Mouse (Mus musculus) thymus, adult 18-20 months (tissue): ENCODE measurements around the gene Pomt1.

Experiments
- DNase-seq, 2 experiments: peaks; one replicate each; pipeline ENCODE4 v3.0.0; 2022; ENCODE audit warnings: mixed read lengths in 2 of 2

The Pomt1 gene

GRCm38 (mm10) chr2:32222057-32222456 lies 14.3 kb upstream of the Pomt1 start:
- no peak for DNase-seq

GRCm38 (mm10) chr2:32235433-32235832 lies 957 bp upstream of the Pomt1 start:
- DNase-seq, result no peak

GRCm38 (mm10) chr2:32236760-32237487 lies 534 bp downstream of the Pomt1 start:
- peak in 1 of 2 experiments; percentile 28 for DNase-seq

GRCm38 (mm10) chr2:32237571-32237970 lies 1.2 kb downstream of the Pomt1 start:
- no peak for DNase-seq

- DNase-seq, result no peak
Measured at GRCm38 (mm10) chr2:32238708-32239435, 2.5 kb downstream of the Pomt1 start.

GRCm38 (mm10) chr2:32240591-32240990 lies 4.2 kb downstream of the Pomt1 start:
- no peak for DNase-seq

- DNase-seq, result no peak
Measured at GRCm38 (mm10) chr2:32242986-32243385, 6.6 kb downstream of the Pomt1 start.

- DNase-seq, result no peak
Measured at GRCm38 (mm10) chr2:32246741-32247140, 10.4 kb downstream of the Pomt1 start.

- no peak for DNase-seq
Measured at GRCm38 (mm10) chr2:32248377-32249361, 12.3 kb downstream of the Pomt1 start.

- DNase-seq, result no peak
Measured at GRCm38 (mm10) chr2:32251791-32252527, 15.6 kb downstream of the Pomt1 start.

GRCm38 (mm10) chr2:32252658-32253057 lies 16.3 kb downstream of the Pomt1 start:
- no peak for DNase-seq

GRCm38 (mm10) chr2:32253352-32253751 lies 17.0 kb downstream of the Pomt1 start:
- no peak for DNase-seq

GRCm38 (mm10) chr2:32254563-32254962 lies 18.2 kb downstream of the Pomt1 start:
- DNase-seq, result no peak

GRCm38 (mm10) chr2:32256273-32256672 lies 19.9 kb downstream of the Pomt1 start:
- no peak for DNase-seq

GRCm38 (mm10) chr2:32258887-32259533 lies 22.6 kb downstream of the Pomt1 start:
- no peak for DNase-seq

GRCm38 (mm10) chr2:32259657-32260417 lies 23.4 kb downstream of the Pomt1 start, which contains the start of gene Uck1:
Uck1 (minus strand) TSS chr2:32260159.
- peak; percentile 82 to 91 for DNase-seq

- peak in 1 of 2 experiments; percentile 46 for DNase-seq
Measured at GRCm38 (mm10) chr2:32260635-32261034, 24.2 kb downstream of the Pomt1 start.

GRCm38 (mm10) chr2:32275823-32276222 lies 39.4 kb downstream of the Pomt1 start:
- DNase-seq, result no peak

GRCm38 (mm10) chr2:32282289-32282688 lies 45.9 kb downstream of the Pomt1 start:
- no peak for DNase-seq

GRCm38 (mm10) chr2:32282727-32283126 lies 46.3 kb downstream of the Pomt1 start:
- no peak for DNase-seq

- DNase-seq, result no peak
Measured at GRCm38 (mm10) chr2:32283986-32284385, 47.6 kb downstream of the Pomt1 start.
